Mouse (Mus musculus): ENCODE results near the gene Relb. TPM values are rescaled to one million over a fixed set of nuclear protein-coding genes. Genes with fewer than 3 reads are reported as not detected.

The Relb gene
- polyA plus RNA-seq (2015; fragmentation: Nextera tagmentation; extraction: Ambion mirVana): 5.6 and 6.6 TPM in 2 replicates

DNA sequence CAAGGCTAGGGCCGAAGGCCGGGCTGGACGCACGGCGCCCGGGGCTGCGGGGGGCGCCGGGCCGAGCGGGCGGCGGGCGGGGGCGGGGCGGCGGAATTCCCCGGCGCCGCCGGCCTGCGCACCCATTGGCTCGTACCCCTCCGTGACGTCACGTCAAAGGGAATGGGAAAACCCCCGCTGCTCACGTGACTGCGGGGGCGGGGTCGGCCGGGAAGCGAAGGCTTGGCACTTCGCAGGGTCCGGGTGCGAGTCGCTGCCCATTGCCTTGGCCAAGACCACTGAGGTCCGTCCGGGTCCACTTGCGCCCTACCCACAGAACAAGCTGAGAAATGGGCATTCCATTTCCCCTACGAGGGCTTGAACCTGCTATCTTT, at the start of gene Relb:
Gene Relb, minus strand, starts transcription at position 78 of the 374 bp plus-strand sequence.
- Histone ChIP-seq H3K4me3 (peak within 1 kb of the TSS; percentile 74), H3K27me3 (no peaks in the 10 kb centered on the region), H3K9me3 (no peaks in the 10 kb centered on the region), H3K9ac (peak within 1 kb of the TSS; percentile 69), H3K4me1 (replicated peaks) (peaks cover 5% of the 10 kb centered on the region), H3K27ac (replicated peaks) (peak within 1 kb of the TSS; percentile 78), H3K36me3 (peaks cover 27% of the 10 kb centered on the region), H3K4me2 (peak within 1 kb of the TSS; percentile 88)
- ATAC-seq (ENCODE audit: low read depth): peak; percentile 72
- WGBS: under 1% methylated on average over 35 of the region's 41 CpGs

DNA sequence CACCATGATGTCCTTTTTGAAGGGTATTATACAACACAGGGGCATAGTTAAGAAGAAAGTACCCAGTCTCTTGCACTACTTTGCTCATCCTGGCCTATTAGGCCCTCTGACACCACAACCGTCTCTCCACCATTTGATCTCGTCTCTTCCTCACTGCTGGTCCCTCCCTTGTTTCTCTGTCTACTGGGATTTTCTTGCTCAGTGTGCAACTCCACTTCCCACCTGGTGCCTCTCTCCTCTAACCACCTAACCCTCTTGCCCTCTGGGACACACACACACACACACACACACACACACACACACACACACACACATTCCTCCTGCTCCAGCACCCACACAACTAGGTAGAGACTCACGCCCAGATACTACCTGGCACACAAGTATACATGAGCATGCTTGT, 49.7 kb upstream of the Relb start:
- Histone ChIP-seq H3K27ac (replicated peaks) (no peak overlapping the region), H3K27me3 (no peaks in the 10 kb centered on the region), H3K4me1 (replicated peaks) (no peaks in the 10 kb centered on the region), H3K36me3 (no peaks in the 10 kb centered on the region), H3K4me3 (no peak overlapping the region), H3K9me3 (no peaks in the 10 kb centered on the region), H3K4me2 (no peak overlapping the region), H3K9ac (no peak overlapping the region)
- no peak for ATAC-seq (ENCODE audit: low read depth)
- 90% methylated on average over 3 of the region's 3 CpGs for WGBS

DNA sequence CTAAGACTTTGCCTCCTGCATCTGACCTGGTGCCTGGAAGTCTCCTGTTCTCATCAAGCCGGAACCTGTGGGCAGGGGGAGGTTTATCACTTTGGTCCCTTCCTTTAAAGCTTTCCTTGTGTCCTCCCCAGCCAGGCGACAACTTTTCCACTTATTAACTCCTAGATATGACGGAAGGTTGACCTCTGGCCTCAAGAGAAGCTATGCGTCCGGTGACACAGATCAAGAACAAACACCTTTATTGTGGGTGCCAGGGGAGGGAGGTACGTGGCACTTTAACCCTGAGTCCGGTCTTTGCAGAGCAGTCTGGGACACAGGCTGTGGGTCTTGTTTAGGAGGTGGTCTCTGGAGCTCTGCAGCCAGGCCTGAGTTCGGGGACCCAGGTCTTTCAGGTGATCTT, 48.6 kb upstream of the Relb start, which contains the start of gene Apoc2:
Gene Apoc2, minus strand, starts transcription at position 70 of the 400 bp plus-strand sequence.
- Histone ChIP-seq H3K4me3 (no peak within 1 kb of the TSS), H3K27ac (replicated peaks) (no peak within 1 kb of the TSS), H3K4me2 (no peak within 1 kb of the TSS), H3K4me1 (replicated peaks) (no peaks in the 10 kb centered on the region), H3K27me3 (no peaks in the 10 kb centered on the region), H3K36me3 (no peaks in the 10 kb centered on the region), H3K9ac (no peak within 1 kb of the TSS), H3K9me3 (no peaks in the 10 kb centered on the region)
- no peak for ATAC-seq (ENCODE audit: low read depth)
- 75% methylated on average over 8 of the region's 8 CpGs for WGBS

DNA sequence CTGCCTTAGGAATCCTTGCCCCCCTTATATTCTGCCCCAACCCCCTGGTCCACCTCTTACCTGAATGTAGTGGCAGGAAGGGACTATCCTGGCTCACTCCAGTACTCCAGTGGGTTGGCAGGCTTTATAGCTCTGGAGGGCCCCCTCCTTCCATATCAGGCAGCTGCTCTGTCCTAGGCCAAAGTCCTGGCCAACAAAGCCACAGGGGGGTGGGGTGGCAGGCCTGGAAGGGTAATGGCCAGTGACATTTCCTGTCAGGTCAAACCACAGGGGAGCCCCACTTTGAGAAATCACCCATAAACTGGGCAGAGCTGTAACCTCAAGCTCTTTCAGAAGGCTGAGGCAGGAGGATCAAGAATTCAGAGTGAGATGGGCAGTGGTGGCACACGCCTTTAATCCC, 47.4 kb upstream of the Relb start:
- 63% methylated on average over 1 of the region's 1 CpGs for WGBS
- Histone ChIP-seq H3K9me3 (no peaks in the 10 kb centered on the region), H3K27ac (replicated peaks) (no peak overlapping the region), H3K4me3 (no peak overlapping the region), H3K9ac (no peak overlapping the region), H3K36me3 (no peaks in the 10 kb centered on the region), H3K4me1 (replicated peaks) (no peaks in the 10 kb centered on the region), H3K27me3 (no peaks in the 10 kb centered on the region), H3K4me2 (no peak overlapping the region)
- no peak for ATAC-seq (ENCODE audit: low read depth)

DNA sequence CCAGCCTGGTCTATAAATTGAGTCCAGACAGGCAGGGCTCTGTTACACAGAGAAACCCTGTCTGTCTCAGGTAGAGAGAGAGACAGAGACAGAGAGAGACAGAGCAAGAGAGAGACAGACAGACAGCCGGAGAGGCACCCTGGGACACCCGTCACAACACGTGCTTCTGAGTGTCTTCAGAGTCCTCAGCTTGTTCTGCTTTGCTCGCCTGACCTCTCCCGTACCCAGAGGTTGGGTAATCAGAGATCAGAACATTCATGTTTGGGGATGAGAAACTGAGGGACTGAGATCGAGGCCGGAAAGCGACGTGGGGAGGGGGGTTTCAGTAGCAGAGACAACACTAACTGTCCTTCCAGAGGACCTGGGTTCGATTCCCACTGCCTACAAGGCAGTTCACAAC, 46.6 kb upstream of the Relb start:
- WGBS: 87% methylated on average over 10 of the region's 10 CpGs
- Histone ChIP-seq H3K9me3 (no peaks in the 10 kb centered on the region), H3K36me3 (no peaks in the 10 kb centered on the region), H3K9ac (no peak overlapping the region), H3K4me3 (no peak overlapping the region), H3K4me1 (replicated peaks) (no peaks in the 10 kb centered on the region), H3K27me3 (no peaks in the 10 kb centered on the region), H3K4me2 (no peak overlapping the region), H3K27ac (replicated peaks) (no peak overlapping the region)
- no peak for ATAC-seq (ENCODE audit: low read depth)

DNA sequence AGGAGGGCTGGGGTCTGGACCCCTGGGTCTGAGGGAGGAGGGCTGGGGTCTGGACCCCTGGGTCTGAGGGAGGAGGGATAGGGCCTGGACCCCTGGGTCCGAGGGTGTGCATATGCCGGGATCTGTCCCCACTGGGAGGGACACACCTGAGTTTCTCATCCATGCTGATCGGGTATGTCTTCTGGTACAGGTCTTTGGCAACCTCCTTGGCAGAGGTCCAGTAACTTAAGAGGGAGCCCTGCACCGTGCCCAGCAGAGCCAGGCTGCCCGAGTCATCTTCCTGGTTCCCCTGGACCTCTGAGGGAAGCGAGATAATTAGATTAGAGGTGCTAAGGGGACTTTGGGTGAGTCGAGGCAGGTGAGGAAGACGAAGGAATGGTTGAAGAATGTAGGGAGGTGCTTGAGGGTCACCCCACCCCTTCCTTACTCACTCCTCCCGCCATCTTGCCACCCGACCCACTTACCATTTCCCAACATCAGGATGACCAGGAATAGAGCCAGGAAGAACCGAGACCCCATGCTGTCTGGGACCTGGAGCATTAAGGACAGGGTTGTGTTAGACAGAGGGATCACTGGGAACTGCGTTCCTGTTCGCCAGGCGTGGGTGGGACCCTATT, 44.0 kb upstream of the Relb start:
- Histone ChIP-seq H3K9ac (no peak overlapping the region), H3K36me3 (no peaks in the 10 kb centered on the region), H3K27ac (replicated peaks) (no peak overlapping the region), H3K9me3 (no peaks in the 10 kb centered on the region), H3K4me1 (replicated peaks) (peaks cover 5% of the 10 kb centered on the region; the same call in 1 of the 2 replicates), H3K27me3 (no peaks in the 10 kb centered on the region), H3K4me3 (no peak overlapping the region), H3K4me2 (no peak overlapping the region)
- no peak for ATAC-seq (ENCODE audit: low read depth)
- 73% methylated on average over 14 of the region's 14 CpGs for WGBS

DNA sequence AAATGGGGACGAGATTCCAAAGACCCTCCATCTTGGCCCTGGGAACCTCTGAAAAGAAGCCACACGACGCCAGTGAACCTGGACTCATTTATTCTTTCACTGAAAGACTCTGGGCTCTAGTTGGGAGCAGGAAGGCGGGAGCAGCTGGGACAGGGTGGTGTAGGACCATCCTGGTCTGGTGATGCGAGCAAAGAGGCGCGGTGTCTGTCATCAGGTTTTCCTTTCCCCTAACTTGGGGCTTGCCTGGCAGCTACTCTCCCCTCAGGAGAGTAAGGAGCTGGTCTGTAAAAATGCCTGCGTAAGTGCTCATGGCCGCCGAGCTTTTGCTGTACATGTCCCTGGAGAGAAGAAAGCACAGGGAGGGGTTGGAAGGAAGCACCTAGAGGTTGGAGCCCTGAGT, 42.3 kb upstream of the Relb start:
- Histone ChIP-seq H3K27me3 (no peaks in the 10 kb centered on the region), H3K27ac (replicated peaks) (no peak overlapping the region), H3K36me3 (no peaks in the 10 kb centered on the region), H3K4me3 (no peak overlapping the region), H3K9ac (no peak overlapping the region), H3K9me3 (no peaks in the 10 kb centered on the region), H3K4me2 (no peak overlapping the region), H3K4me1 (replicated peaks) (peaks cover 5% of the 10 kb centered on the region)
- 69% methylated on average over 10 of the region's 10 CpGs for WGBS
- ATAC-seq (ENCODE audit: low read depth): no peak

DNA sequence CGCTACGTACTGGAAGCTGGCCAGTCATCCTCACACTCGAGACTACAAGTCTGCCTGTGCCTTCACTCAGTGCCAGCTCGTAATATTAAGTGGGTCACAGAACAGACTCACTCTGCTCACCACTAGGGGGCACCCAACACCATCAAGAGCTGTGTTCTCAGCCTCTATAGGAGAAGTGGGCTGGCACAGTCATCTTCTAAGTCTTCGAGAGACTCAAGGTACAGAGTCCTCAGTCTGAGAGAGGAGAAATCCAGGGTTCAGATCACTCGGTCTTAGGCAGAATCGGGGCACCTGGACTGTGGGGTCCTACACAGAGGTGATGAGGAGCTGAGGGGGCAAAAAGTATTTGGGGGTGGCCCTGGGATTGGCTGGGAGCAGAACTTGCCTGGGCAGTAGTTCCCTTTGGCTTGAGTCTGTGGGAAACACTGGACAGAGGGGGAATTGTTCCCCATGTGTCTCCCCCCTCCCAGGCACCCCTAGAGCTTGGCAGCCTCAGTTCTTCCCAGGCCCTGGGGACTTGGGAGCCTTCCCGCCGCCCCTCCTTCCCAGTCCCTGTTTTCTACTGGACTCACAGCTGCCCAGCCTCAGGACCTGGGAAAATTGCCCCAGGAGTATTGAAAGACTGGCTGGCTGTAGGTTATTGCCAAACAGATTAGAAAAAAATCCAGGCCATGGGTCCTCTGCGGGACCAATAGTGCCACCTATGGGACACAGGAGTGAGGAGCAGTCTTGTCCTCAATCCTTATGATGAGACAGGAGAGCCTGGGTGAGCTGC, 39.9 kb upstream of the Relb start:
- Histone ChIP-seq H3K9ac (0 out of 2 replicates have a peak overlapping the region, but pooled peaks have one; percentile 31), H3K4me3 (no peak overlapping the region; the same call in 1 of the 2 replicates), H3K4me2 (peak overlapping the region; percentile 31), H3K9me3 (no peaks in the 10 kb centered on the region), H3K27me3 (no peaks in the 10 kb centered on the region), H3K4me1 (replicated peaks) (peaks cover 17% of the 10 kb centered on the region), H3K27ac (replicated peaks) (peak overlapping the region; percentile 63), H3K36me3 (no peaks in the 10 kb centered on the region)
- ATAC-seq (ENCODE audit: low read depth): peak; percentile 62
- WGBS: 12% methylated on average over 10 of the region's 10 CpGs

DNA sequence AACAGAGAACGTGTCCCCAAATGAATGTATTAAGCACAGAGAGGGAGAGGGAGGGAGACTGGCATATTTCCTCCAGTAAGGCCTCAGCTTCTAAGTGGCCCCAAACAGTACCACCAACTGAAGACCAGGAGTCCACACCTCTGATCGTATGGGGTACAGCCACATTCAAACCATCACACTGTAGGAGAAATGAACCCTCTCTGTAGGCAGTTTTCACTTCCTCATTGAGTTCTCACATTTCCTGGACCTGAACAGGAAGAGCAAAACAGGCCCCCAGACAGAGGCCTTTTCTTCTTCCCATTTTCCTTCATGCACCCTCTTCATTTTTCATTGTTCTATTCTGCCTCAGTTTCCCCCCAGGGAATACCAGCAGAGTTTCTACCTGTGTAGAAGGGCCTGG, 38.2 kb upstream of the Relb start:
- no peak overlapping the region for H3K27ac ChIP-seq (replicated peaks)
- H3K4me1 ChIP-seq (replicated peaks): peaks cover 34% of the 10 kb centered on the region
- no peaks in the 10 kb centered on the region for H3K27me3 ChIP-seq
- no peak overlapping the region for H3K9ac ChIP-seq
- H3K4me2 ChIP-seq: no peak overlapping the region
- H3K9me3 ChIP-seq: no peaks in the 10 kb centered on the region
- H3K36me3 ChIP-seq: 0 out of 2 replicates have a peak, but pooled peaks cover 5% of the 10 kb centered on the region
- 85% methylated on average over 2 of the region's 2 CpGs for WGBS
- ATAC-seq (ENCODE audit: low read depth): no peak
- H3K4me3 ChIP-seq: no peak overlapping the region

DNA sequence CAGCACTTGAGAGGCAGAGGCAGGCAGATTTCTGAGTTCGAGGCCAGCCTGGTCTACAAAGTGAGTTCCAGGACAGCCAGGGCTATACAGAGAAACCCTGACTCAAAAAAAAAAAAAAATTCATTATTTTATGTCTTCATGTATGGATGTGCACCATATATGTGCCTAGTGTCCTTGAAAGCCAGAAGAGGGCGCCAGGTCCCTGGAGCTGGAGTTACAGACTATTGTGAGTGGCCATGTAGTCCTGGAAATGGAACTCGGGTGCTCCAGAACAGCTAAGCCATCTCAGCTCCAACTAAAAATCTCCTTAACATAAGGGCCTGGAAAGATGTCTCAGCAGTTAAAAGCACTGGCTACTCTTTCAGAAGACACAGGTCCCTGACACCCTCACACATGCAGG, 37.5 kb upstream of the Relb start:
- 0 out of 2 replicates have a peak, but pooled peaks cover 12% of the 10 kb centered on the region for H3K36me3 ChIP-seq
- no peak overlapping the region for H3K4me2 ChIP-seq
- H3K4me1 ChIP-seq (replicated peaks): peaks cover 41% of the 10 kb centered on the region
- H3K27me3 ChIP-seq: no peaks in the 10 kb centered on the region
- H3K9ac ChIP-seq: no peak overlapping the region
- no peaks in the 10 kb centered on the region for H3K9me3 ChIP-seq
- no peak overlapping the region for H3K27ac ChIP-seq (replicated peaks)
- WGBS: 64% methylated on average over 3 of the region's 3 CpGs
- no peak overlapping the region for H3K4me3 ChIP-seq
- ATAC-seq (ENCODE audit: low read depth): no peak

DNA sequence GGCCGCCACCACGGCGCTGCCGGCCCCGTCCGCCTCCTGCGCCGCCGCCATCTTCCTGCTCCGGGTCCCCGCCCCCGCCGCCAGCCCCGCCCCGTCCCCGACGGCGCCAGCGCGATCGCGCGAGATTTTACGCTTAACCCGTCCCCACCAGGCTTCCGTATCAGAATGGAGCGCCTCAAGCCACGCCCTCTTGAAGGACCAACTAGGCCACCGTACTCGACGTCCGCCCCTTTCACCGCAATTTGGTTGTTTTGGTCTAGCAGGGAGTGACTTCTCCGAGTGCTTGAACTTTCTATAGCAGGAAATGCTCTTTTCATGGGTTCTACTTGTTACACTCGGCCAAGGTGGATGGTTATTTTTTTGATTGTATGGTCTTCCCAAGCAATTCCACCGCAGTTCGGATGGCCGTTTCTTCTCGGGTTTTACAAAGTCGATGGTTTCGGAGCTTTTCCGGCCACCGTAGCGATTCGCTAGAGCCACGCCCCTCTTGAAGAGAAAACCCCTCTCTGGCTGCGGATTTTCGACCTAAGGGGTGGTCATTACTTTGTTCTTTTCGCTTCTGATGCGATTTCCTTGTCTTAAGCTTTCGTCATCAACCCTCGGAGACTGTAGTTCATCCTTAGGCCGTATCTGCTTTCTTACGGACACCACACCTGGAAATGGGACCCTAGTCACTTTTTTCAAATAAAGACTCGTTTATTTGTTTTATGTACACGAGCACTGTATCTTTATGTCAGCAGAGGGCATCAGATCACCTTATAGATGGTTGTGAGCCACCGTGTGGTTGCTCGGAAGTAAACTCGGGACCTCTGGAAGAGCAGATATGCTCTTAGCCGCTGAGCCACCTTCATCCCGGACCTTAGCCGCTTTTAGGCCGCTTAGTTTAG, 36.0 kb upstream of the Relb start, which contains the start of gene Clptm1:
Gene Clptm1, minus strand, starts transcription at position 79 of the 887 bp plus-strand sequence.
- Histone ChIP-seq H3K27ac (replicated peaks) (peak within 1 kb of the TSS; percentile 95), H3K36me3 (0 out of 2 replicates have a peak, but pooled peaks cover 13% of the 10 kb centered on the region), H3K4me2 (peak within 1 kb of the TSS; percentile 92), H3K9me3 (no peaks in the 10 kb centered on the region), H3K27me3 (no peaks in the 10 kb centered on the region), H3K4me1 (replicated peaks) (peaks cover 48% of the 10 kb centered on the region), H3K4me3 (peak within 1 kb of the TSS; percentile 95), H3K9ac (peak within 1 kb of the TSS; percentile 94)
- peak; percentile 87 for ATAC-seq (ENCODE audit: low read depth)
- under 1% methylated on average over 63 of the region's 63 CpGs for WGBS
